Mouse (Mus musculus) MEL (cell line): ENCODE results near the gene Cenps.

ENCODE experiments used
- CTCF ChIP-seq, 3 experiments: IDR thresholded peaks in 2 of 3; conservative IDR thresholded peaks in 1 of 3; 2 replicates each; pipeline ENCODE4 v1.5.1; 2011 to 2012; ENCODE audit warnings: low read length in 3 of 3, low read depth in 2 of 3, mild to moderate bottlenecking in 2 of 3, improper control_type of control experiment in 1 of 3, inconsistent platforms in 1 of 3, mixed read lengths in 1 of 3, moderate library complexity in 1 of 3; ENCODE audit not compliant: control insufficient read depth in 1 of 3, insufficient read depth in 1 of 3, poor library complexity in 1 of 3, severe bottlenecking in 1 of 3
- GATA1 ChIP-seq: IDR thresholded peaks from 2 replicates; pipeline ENCODE4 v1.6.1; 2011; ENCODE audit warnings: low read depth, low read length, improper control_type of control experiment
- MAX ChIP-seq: IDR thresholded peaks from 2 replicates; pipeline ENCODE4 v1.6.1; 2011; ENCODE audit warnings: low read length, improper control_type of control experiment
- NELFE ChIP-seq: IDR thresholded peaks from 2 replicates; pipeline ENCODE4 v1.6.1; 2011; ENCODE audit warnings: low read depth, low read length, improper control_type of control experiment
- POLR2A ChIP-seq, 2 experiments: IDR thresholded peaks; 2 replicates each; pipeline ENCODE4 v1.6.1; 2011 to 2012; ENCODE audit warnings: low read length in 2 of 2, mild to moderate bottlenecking in 2 of 2, control low read depth in 1 of 2, improper control_type of control experiment in 1 of 2, low read depth in 1 of 2, moderate library complexity in 1 of 2; ENCODE audit not compliant: control insufficient read depth in 1 of 2, insufficient read depth in 1 of 2, poor library complexity in 1 of 2
- POLR2AphosphoS5 ChIP-seq: IDR thresholded peaks from 2 replicates; pipeline ENCODE4 v1.6.1; 2012; ENCODE audit warnings: low read depth, borderline replicate concordance, mild to moderate bottlenecking, inconsistent platforms, low read length, moderate library complexity, mixed read lengths
- ZNF384 ChIP-seq: IDR thresholded peaks from 2 replicates; pipeline ENCODE4 v1.6.1; 2012; ENCODE audit warnings: low read depth, mild to moderate bottlenecking, inconsistent platforms, low read length, improper control_type of control experiment

- TF ChIP-seq POLR2A (IDR thresholded peaks at IDR 0.05; ENCODE audit: control insufficient read depth in 1 of 2, insufficient read depth in 1 of 2, low read depth in 1 of 2, low read length in 2 of 2, poor library complexity in 1 of 2), result peak; percentile 53 to 82
- TF ChIP-seq ZNF384, result no peak
- no peak for TF ChIP-seq GATA1
- TF ChIP-seq CTCF (IDR thresholded peaks at IDR 0.05 in 2 of 3, conservative IDR thresholded peaks at IDR 0.05 in 1 of 3; ENCODE audit: control insufficient read depth in 1 of 3, insufficient read depth in 1 of 3, low read depth in 2 of 3, low read length in 3 of 3, poor library complexity in 1 of 3, severe bottlenecking in 1 of 3), result no peak
- no peak for TF ChIP-seq MAX
- no peak for TF ChIP-seq POLR2AphosphoS5
- TF ChIP-seq NELFE, result peak; percentile 89
Observed at GRCm38 (mm10) chr4:149166215-149166946, 29.0 kb upstream of the Cenps start, which contains the start of gene Pgd.
